Mouse (Mus musculus) midbrain, embryonic 14.5 days (tissue): ENCODE measurements at regions not wholly inside any gene's neighbourhood (a gene's known extent, or its start where the extent isn't known, plus 50 kb on each side); places are given as distances from the start of the nearest gene placed in this dataset.

Experiments used
- ATAC-seq: fragments of 200-750 bp; cut with Nextera tagmentation; 2 replicates; pipeline ENCODE4 v1.8.0; 2017; ENCODE audit warnings: moderate number of reproducible peaks, moderate library complexity; ENCODE audit not compliant: low FRiP score, low TSS enrichment
- DNase-seq: peaks from one replicate; pipeline ENCODE4 v3.0.0-alpha.2; 2015
- H3K27ac ChIP-seq: fragments of 300-500 bp; sonication (generic); replicated peaks from 2 replicates; pipeline ENCODE4 v1.5.1; 2014; ENCODE audit warnings: mild to moderate bottlenecking, low read depth, low read length, moderate library complexity
- H3K27me3 ChIP-seq: fragments of 300-500 bp; sonication (generic); 2 replicates; pipeline ENCODE4 v1.6.1; 2014; ENCODE audit warnings: low read length, control low read depth, mixed read lengths; ENCODE audit not compliant: control insufficient read depth, insufficient read depth
- H3K36me3 ChIP-seq: fragments of 300-500 bp; sonication (generic); 2 replicates; pipeline ENCODE4 v1.6.1; 2014; ENCODE audit warnings: low read length, control low read depth; ENCODE audit not compliant: control insufficient read depth, insufficient read depth
- H3K4me1 ChIP-seq: fragments of 300-500 bp; sonication (generic); 2 replicates; pipeline ENCODE4 v1.6.1; 2014; ENCODE audit warnings: mild to moderate bottlenecking, antibody characterized with exemption, low read length, control low read depth; ENCODE audit not compliant: control insufficient read depth, insufficient read depth
- H3K4me2 ChIP-seq: fragments of 300-500 bp; sonication (generic); 2 replicates; pipeline ENCODE4 v1.6.1; 2014; ENCODE audit warnings: mild to moderate bottlenecking, low read length, moderate library complexity
- H3K4me3 ChIP-seq: fragments of 300-500 bp; sonication (generic); replicated peaks from 2 replicates; pipeline ENCODE4 v1.5.1; 2014; ENCODE audit warnings: low read depth, low read length
- H3K9ac ChIP-seq: fragments of 300-500 bp; sonication (generic); replicated peaks from 2 replicates; pipeline ENCODE4 v1.6.1; 2014; ENCODE audit warnings: mild to moderate bottlenecking, low read length, moderate library complexity
- H3K9me3 ChIP-seq: fragments of 300-500 bp; sonication (generic); 2 replicates; pipeline ENCODE4 v1.6.1; 2016; ENCODE audit warnings: low read length, control low read depth, mixed read lengths; ENCODE audit not compliant: control insufficient read depth
- WGBS: fragments of 180-500 bp; shearing (Covaris S2); extraction: QIAGEN DNeasy Blood & Tissue Kit; methylation state at CpG from one replicate; pipeline ENCODE4 v1.1.7; 2014; 5-methylcytosine and 5-hydroxymethylcytosine counted together

DNA sequence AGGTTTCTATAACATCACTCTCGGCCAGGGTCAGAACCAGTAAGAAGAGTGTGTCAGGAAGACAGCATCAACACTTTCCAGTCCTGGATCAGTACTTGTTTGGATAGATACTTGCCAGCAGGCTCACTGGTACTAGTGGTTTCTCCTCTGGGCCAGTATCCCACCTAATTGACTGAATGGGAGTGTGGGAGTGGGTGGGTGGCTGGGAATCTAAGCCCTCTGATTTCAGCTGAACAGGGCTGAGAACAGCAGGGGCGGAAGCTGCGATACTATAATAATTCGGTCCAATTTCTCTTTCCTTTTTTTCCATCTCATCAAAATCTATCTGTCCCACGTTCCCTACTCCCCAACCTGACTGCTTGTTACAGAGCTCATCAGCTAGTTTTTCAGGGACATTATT, 217.0 kb downstream of the Rnf144b start:
- DNase-seq (no peak), ATAC-seq (no peak)
- H3K36me3 ChIP-seq: no peaks in the 10 kb centered on the region
- WGBS: 74% methylated on average over 5 of the region's 5 CpGs
- no peaks in the 10 kb centered on the region for H3K9me3 ChIP-seq
- H3K4me2 ChIP-seq: no peak overlapping the region
- H3K27me3 ChIP-seq: no peaks in the 10 kb centered on the region
- H3K9ac ChIP-seq: no peak overlapping the region
- no peak overlapping the region for H3K27ac ChIP-seq
- H3K4me3 ChIP-seq: no peak overlapping the region
- no peaks in the 10 kb centered on the region for H3K4me1 ChIP-seq

DNA sequence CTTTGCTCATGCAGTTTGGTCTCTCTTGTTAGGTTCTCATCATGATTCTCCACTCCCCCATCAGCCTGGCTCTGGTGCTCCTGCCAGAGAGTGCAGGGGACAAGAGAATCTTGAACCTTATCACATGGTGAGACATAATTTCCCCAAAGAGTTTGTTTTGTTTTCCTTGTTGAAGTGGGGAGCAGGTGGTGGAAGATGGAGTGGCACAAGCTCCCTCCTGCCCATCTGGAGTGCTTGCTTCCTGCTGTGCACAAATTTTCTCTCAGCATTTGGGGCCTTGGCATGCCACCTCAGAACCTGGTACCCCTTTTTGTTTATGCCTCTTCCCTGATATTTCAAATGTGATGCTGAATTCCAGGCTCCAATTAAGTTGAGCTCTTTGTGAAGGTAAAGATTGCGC, 219.9 kb downstream of the Rnf144b start:
- Histone ChIP-seq H3K27me3 (no peaks in the 10 kb centered on the region), H3K4me2 (no peak overlapping the region), H3K4me1 (no peaks in the 10 kb centered on the region), H3K9ac (no peak overlapping the region), H3K9me3 (no peaks in the 10 kb centered on the region), H3K27ac (no peak overlapping the region), H3K36me3 (no peaks in the 10 kb centered on the region), H3K4me3 (no peak overlapping the region)
- DNase-seq: no peak
- ATAC-seq: no peak
- 95% methylated on average over 1 of the region's 1 CpGs for WGBS

DNA sequence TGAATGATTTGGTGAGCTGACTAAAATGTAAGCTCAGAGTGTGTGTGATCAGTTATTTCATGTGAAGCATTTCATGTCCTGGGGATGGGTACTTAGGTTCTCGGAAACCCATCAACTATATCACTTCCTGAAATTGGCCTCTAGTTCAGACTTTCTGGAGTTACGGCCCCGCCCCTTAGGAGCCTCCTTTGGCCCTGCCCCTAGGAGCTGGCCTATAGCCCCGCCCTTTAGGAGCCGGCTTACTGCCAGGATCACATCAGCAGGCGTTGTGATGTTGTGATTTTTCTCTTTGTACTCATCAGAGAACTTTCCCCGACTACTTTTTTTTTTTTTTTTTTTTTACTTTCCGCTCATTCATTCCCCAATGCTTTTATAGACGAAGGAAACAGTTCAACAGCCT, 223.1 kb downstream of the Rnf144b start:
- Histone ChIP-seq H3K4me1 (no peaks in the 10 kb centered on the region), H3K4me2 (no peak overlapping the region), H3K27ac (no peak overlapping the region), H3K9me3 (no peaks in the 10 kb centered on the region), H3K9ac (no peak overlapping the region), H3K4me3 (no peak overlapping the region), H3K36me3 (no peaks in the 10 kb centered on the region), H3K27me3 (no peaks in the 10 kb centered on the region)
- 40% methylated on average over 9 of the region's 9 CpGs for WGBS
- no peak for DNase-seq
- no peak for ATAC-seq

DNA sequence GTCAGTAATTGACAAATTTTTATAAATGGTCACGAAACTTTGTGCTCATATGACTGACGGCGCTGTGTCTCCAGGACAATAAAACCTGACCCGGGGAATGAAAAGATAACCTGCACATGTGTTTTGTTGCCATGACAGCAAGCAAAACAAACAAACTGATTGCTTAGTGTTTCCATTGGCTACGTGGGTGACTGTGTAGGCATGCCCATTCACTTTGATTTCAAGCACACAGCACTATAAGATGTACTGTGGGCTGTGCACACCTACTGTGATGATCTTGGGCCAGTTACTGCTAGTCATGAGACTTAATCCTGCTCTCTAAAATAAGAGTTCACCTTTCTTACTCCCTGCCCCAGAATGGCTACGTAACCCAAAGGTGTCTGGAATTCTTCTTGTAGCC, 225.4 kb downstream of the Rnf144b start:
- Histone ChIP-seq H3K27me3 (no peaks in the 10 kb centered on the region), H3K4me1 (no peaks in the 10 kb centered on the region), H3K9ac (no peak overlapping the region), H3K4me2 (no peak overlapping the region), H3K9me3 (no peaks in the 10 kb centered on the region), H3K27ac (no peak overlapping the region), H3K4me3 (no peak overlapping the region), H3K36me3 (no peaks in the 10 kb centered on the region)
- WGBS: 80% methylated on average over 6 of the region's 6 CpGs
- no peak for DNase-seq
- ATAC-seq: no peak

DNA sequence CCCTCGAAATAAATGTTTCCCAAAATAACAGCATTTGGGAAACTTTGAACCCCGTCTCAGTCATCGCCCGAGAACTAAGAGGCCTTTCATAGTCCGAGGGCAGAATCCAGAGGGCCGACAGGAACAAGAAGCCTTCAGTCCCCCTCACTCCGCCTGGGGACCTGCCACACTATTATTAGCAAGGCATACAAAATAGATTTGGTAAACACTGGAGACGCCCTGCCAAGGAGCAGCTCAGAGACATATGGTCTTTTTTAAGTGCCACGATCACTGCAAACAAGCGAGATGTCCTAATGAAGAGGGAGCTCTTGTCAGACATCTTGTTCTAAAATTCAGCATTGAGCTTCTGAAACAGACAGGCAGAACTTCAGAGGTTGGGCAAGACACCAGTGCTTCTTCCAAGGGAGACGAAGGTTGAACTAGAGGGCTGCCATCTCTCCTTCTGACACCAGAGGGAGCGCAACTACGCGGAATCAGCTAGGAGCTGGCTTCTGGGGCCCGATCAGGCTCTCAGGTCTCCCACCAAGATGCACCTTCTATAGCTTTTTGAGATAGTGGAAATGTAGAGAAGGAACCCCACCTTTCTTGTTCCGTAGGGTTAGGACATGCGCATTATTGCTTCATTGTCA, 226.2 kb downstream of the Rnf144b start:
- no peak; the same call in 1 of the 2 replicates for ATAC-seq
- H3K9me3 ChIP-seq: no peaks in the 10 kb centered on the region
- no peaks in the 10 kb centered on the region for H3K27me3 ChIP-seq
- H3K9ac ChIP-seq: no peak overlapping the region
- no peak overlapping the region for H3K4me2 ChIP-seq
- peak; percentile 94 for DNase-seq
- H3K36me3 ChIP-seq: no peaks in the 10 kb centered on the region
- no peak overlapping the region for H3K27ac ChIP-seq
- whole genome bisulfite sequencing: 41% methylated on average over 17 of the region's 17 CpGs
- no peak overlapping the region for H3K4me3 ChIP-seq
- no peaks in the 10 kb centered on the region for H3K4me1 ChIP-seq

DNA sequence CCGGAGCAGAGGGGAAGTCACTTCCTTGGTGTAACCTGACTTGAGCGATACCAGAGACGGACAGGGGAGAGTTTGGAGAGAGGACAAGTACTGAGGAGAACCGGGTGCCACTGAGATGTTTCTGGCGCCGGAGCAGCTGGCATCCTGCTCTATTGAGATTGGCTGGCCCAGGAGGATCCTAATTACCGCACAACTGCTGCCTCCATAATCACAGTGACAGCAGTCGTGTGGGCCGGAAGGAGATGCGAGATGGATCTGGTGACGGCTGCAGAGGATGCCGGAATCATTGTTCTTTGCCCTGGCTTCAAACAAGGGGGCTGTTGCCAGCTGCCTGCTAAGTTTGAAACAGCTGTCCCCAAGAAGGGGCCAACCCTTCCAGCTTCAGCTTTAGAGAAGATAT, 232.0 kb downstream of the Rnf144b start:
- DNase-seq: no peak
- Histone ChIP-seq H3K27ac (no peak overlapping the region), H3K4me3 (no peak overlapping the region), H3K4me2 (no peak overlapping the region), H3K27me3 (no peaks in the 10 kb centered on the region), H3K9me3 (no peaks in the 10 kb centered on the region), H3K9ac (no peak overlapping the region), H3K36me3 (no peaks in the 10 kb centered on the region), H3K4me1 (no peaks in the 10 kb centered on the region)
- ATAC-seq: no peak
- 73% methylated on average over 12 of the region's 12 CpGs for WGBS

DNA sequence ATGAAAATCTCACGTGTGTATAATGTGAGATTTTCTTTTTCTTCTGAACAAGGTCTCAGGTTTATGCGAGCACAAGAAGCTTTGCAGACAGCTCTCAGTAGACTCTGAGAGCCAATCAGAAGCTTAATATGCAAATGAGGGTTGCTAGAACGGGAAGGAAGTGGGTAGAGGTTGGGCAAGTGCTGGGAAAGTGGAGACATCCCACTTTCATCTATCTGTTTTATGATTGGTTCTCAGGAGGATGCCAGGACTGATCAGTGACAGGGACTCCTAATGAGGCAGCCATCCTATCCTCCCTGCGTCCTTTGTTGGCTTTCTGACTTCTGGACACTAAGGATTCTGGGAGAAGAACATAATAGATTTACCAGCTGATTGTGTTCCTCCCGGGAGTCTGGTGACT, 232.7 kb downstream of the Rnf144b start:
- H3K9me3 ChIP-seq: no peaks in the 10 kb centered on the region
- no peaks in the 10 kb centered on the region for H3K27me3 ChIP-seq
- no peak for ATAC-seq
- H3K9ac ChIP-seq: no peak overlapping the region
- H3K4me1 ChIP-seq: no peaks in the 10 kb centered on the region
- no peak overlapping the region for H3K4me2 ChIP-seq
- H3K4me3 ChIP-seq: no peak overlapping the region
- no peaks in the 10 kb centered on the region for H3K36me3 ChIP-seq
- no peak overlapping the region for H3K27ac ChIP-seq
- WGBS: 59% methylated on average over 5 of the region's 5 CpGs
- no peak for DNase-seq

DNA sequence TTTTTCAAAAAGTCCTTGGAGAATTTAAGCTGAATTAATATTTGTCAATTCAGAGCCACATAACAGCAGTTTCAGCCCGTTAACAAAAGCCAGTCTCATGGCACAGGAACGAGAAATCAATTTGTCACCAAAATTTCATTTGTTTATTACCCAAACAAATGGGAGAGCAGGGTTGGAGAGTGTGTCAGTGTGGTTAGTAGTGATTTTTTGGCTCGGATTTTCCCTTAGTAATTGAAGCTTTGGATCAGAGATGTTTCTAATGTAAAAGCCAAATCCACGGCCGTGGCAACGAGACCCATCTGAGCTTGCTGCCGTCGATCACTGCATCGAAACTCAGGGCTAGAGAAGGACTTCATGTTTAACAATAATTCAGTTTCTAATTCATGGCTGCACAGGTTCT, 236.5 kb downstream of the Rnf144b start:
- H3K36me3 ChIP-seq: no peaks in the 10 kb centered on the region
- no peak for ATAC-seq
- H3K9ac ChIP-seq: no peak overlapping the region
- no peaks in the 10 kb centered on the region for H3K27me3 ChIP-seq
- H3K4me3 ChIP-seq: no peak overlapping the region
- 76% methylated on average over 9 of the region's 9 CpGs for WGBS
- H3K4me1 ChIP-seq: no peaks in the 10 kb centered on the region
- no peaks in the 10 kb centered on the region for H3K9me3 ChIP-seq
- H3K4me2 ChIP-seq: no peak overlapping the region
- H3K27ac ChIP-seq: no peak overlapping the region
- DNase-seq: no peak

DNA sequence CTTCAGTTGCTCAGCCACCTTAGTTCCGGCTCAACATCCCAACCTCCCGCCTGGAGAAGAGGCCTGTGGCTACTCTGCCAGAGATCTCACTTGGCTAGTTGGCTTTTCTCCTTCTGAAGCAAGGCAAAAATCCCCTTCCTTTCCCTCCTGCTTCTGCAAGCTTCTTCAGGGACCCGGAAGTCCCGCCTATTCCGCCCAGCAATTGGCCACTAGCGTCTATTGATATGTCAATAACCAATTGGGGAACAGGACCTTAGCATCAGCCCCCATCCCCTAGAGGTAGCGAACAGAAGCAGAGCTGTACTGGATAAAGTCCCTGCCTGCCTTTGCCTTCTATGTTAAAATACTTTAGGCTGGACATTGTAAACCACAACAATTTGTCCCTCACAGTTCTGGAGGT, 243.3 kb downstream of the Rnf144b start:
- H3K36me3 ChIP-seq: no peaks in the 10 kb centered on the region
- peaks cover 10% of the 10 kb centered on the region; the same call in 1 of the 2 replicates for H3K4me1 ChIP-seq
- H3K9me3 ChIP-seq: no peaks in the 10 kb centered on the region
- ATAC-seq (no peak), DNase-seq (peak; percentile 44)
- no peaks in the 10 kb centered on the region for H3K27me3 ChIP-seq
- WGBS: 70% methylated on average over 7 of the region's 7 CpGs
- no peak overlapping the region for H3K9ac ChIP-seq
- H3K27ac ChIP-seq: no peak overlapping the region
- H3K4me3 ChIP-seq: no peak overlapping the region
- no peak overlapping the region for H3K4me2 ChIP-seq
